Mouse (Mus musculus) forebrain, embryonic 13.5 days (tissue): ENCODE measurements around the gene Rps18. TPM values are rescaled to one million over a fixed set of nuclear protein-coding genes. Genes with fewer than 3 reads are reported as not detected.
A peak's percentile ranks its signal among the peaks of the same experiment; 100 is the strongest.
"Not testable (repeated sequence)": the region's sequence is repeated elsewhere in the genome, so short reads cannot be mapped to it uniquely, and the experiment has no call there.

ENCODE experiments used
- ATAC-seq: fragments of 200-750 bp; cut with Nextera tagmentation; 2 replicates; pipeline ENCODE4 v1.8.0; 2017
- H3K27ac ChIP-seq: fragments of 300-500 bp; sonication (generic); 2 replicates; pipeline ENCODE4 v1.5.1; 2015; ENCODE audit warnings: inconsistent platforms, mild to moderate bottlenecking, moderate library complexity
- H3K27me3 ChIP-seq: fragments of 300-500 bp; sonication (generic); 2 replicates; pipeline ENCODE4 v1.6.1; 2015; ENCODE audit warnings: mild to moderate bottlenecking, inconsistent platforms
- H3K36me3 ChIP-seq: fragments of 300-500 bp; sonication (generic); 2 replicates; pipeline ENCODE4 v1.6.1; 2015; ENCODE audit warnings: mild to moderate bottlenecking, inconsistent platforms; ENCODE audit not compliant: poor library complexity, severe bottlenecking
- H3K4me1 ChIP-seq: fragments of 300-500 bp; sonication (generic); 2 replicates; pipeline ENCODE4 v1.6.1; 2015; ENCODE audit warnings: inconsistent platforms
- H3K4me2 ChIP-seq: fragments of 300-500 bp; sonication (generic); 2 replicates; pipeline ENCODE4 v1.6.1; 2015; ENCODE audit warnings: inconsistent platforms, mild to moderate bottlenecking, moderate library complexity
- H3K4me3 ChIP-seq: fragments of 300-500 bp; sonication (generic); 2 replicates; pipeline ENCODE4 v1.5.1; 2015; ENCODE audit warnings: mild to moderate bottlenecking, inconsistent platforms
- H3K9ac ChIP-seq: fragments of 300-500 bp; sonication (generic); 2 replicates; pipeline ENCODE4 v1.6.1; 2015; ENCODE audit warnings: mild to moderate bottlenecking, inconsistent platforms
- H3K9me3 ChIP-seq: fragments of 300-500 bp; sonication (generic); replicated peaks from 2 replicates; pipeline ENCODE4 v1.6.1; 2016; ENCODE audit warnings: inconsistent platforms
- WGBS: fragments of 180-500 bp; shearing (Covaris S2); methylation state at CpG from one replicate; pipeline ENCODE4 v1.1.7; 2015; 5-methylcytosine and 5-hydroxymethylcytosine counted together
- polyA plus RNA-seq: library from polyadenylated mRNA; unstranded; fragments of >200 nt; fragmentation: Nextera tagmentation; extraction: Ambion mirVana; gene quantifications from 2 replicates; pipeline ENCODE4 v1.2.1, GENCODE M21; 2015

Rps18 gene
- polyA plus RNA-seq, 1 experiment from 2014 or later, result 1,184 TPM

DNA sequence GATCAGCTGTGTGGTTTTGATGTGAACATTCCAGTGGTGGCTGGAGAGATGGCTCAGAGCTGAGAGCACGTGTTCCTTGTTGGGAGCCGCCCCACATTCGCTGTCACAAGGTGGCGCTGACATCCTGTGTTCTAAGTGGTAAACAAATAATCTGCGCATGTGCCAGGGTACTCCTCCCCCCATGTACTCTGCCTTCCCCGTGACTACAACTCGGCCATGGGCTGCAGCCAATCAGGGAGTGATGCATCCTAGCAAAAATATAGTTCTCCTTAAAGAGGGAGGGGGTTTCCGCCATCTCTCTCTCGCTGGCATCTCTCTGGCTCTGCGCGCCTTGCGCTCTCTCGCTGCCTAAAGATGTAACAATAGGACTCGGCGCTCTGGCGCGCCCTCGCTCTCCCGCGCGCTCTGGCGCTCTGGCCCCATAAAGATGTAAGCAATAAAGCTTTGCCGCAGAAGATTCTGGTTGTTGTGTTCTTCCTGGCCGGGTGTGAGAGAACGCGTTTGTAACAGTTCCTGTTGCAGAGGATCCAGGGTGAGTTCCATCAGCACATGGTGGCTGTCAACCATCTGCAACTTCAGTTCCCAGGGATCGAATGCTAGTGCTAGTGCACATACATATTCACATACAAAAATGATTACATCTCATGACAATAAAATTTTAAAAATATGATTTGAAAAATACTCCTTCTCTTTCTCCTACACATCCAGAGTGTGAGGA lies 25.6 kb upstream of the Rps18 start:
- Histone ChIP-seq H3K27ac (peak overlapping the region; percentile 94), H3K27me3 (peaks cover 45% of the 10 kb centered on the region), H3K4me2 (peak overlapping the region; percentile 65), H3K4me1 (peaks cover 24% of the 10 kb centered on the region), H3K4me3 (peak overlapping the region; percentile 55), H3K9ac (peak overlapping the region; percentile 75)
- peak; percentile 96 for ATAC-seq
- H3K36me3 ChIP-seq, H3K9me3 ChIP-seq: not testable (repeated sequence)
- under 1% methylated on average over 27 of the region's 27 CpGs for WGBS

GRCm38 (mm10) chr17:33980181-33981035 lies 24.6 kb upstream of the Rps18 start:
- Histone ChIP-seq H3K4me2 (peak overlapping the region; percentile 65), H3K9me3 (no peaks in the 10 kb centered on the region), H3K4me3 (peak overlapping the region; percentile 55), H3K9ac (no peak overlapping the region), H3K27ac (no peak overlapping the region), H3K4me1 (peaks cover 24% of the 10 kb centered on the region), H3K36me3 (no peaks in the 10 kb centered on the region), H3K27me3 (peaks cover 54% of the 10 kb centered on the region)
- no peak for ATAC-seq
- WGBS, result 78% methylated on average over 19 of the region's 19 CpGs

DNA sequence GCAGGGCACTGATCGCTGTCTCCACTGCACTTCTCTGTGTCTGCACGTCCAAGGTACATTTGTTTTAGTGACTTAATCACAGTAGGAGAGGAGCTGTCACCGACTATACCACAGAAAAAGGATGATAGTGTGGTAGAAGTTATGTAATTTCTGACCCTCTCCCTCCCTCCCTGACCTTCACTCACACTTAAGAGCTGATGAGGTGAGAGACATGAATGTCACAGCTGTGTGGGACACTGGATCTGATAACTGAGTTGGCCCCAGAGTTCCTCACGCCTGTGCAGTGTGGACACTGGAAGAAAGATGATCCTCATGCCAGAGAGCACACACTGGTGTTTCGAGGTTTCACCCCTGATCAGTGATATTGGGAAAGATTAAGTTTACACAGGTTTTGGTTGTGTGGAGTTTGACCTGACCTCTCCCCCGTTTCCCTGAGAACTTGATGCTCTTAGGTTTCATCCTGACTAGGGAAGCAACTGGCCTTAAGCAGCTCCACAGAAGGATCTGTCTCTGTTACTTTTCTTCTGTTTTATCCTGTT lies 23.8 kb upstream of the Rps18 start:
- Histone ChIP-seq H3K36me3 (no peaks in the 10 kb centered on the region), H3K9ac (no peak overlapping the region), H3K4me2 (no peak overlapping the region), H3K4me1 (peaks cover 24% of the 10 kb centered on the region), H3K27me3 (peaks cover 55% of the 10 kb centered on the region), H3K9me3 (no peaks in the 10 kb centered on the region), H3K27ac (no peak overlapping the region), H3K4me3 (no peak overlapping the region)
- WGBS, result 76% methylated on average over 6 of the region's 6 CpGs
- no peak for ATAC-seq

GRCm38 (mm10) chr17:33978631-33979031 lies 22.8 kb upstream of the Rps18 start:
- peaks cover 58% of the 10 kb centered on the region for H3K27me3 ChIP-seq
- peak overlapping the region; percentile 31 for H3K4me3 ChIP-seq
- H3K9me3 ChIP-seq, result no peaks in the 10 kb centered on the region
- H3K4me2 ChIP-seq, result peak overlapping the region; percentile 58
- WGBS, result 0% methylated on average over 17 of the region's 17 CpGs
- no peak for ATAC-seq
- peak overlapping the region; percentile 45; the same call in 1 of the 2 replicates for H3K9ac ChIP-seq
- H3K27ac ChIP-seq, result no peak overlapping the region
- no peaks in the 10 kb centered on the region for H3K36me3 ChIP-seq
- H3K4me1 ChIP-seq, result peaks cover 24% of the 10 kb centered on the region

DNA sequence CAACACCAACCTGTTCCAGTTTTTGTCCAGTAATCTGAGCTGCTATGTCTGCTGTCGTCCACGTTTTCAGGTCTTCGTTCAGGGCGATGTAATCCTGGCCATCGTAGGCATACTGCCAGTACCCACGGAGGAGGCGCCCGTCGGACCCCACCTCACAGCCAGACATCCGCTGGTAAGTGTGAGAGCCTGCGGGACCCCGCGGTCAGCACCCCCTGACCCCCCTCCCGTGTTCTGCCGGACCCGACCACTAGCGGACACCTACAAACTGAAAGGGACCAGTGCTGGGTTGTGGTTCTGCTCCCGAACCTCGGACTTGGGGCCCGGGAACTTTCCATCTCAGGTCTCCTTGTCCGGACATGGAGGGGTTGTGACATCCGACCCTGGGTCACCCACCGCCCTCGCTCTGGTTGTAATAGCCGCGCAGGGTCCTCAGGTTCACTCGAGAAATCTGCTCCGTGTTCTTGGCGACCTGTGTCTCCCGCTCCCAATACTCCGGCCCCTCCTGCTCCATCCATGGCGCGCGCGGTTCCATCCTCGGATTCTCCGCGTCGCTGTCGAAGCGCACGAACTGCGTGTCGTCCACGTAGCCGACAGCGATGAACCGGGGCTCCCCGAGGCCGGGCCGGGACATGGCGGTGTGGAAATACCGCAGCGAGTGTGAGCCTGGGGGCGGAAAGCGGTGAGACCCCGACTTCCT lies 22.2 kb upstream of the Rps18 start:
- peak overlapping the region; percentile 58 for H3K4me2 ChIP-seq
- WGBS, result 2% methylated on average over 57 of the region's 57 CpGs
- H3K9ac ChIP-seq, result peak overlapping the region; percentile 45
- H3K27me3 ChIP-seq, result peaks cover 61% of the 10 kb centered on the region
- H3K27ac ChIP-seq, result no peak overlapping the region
- peaks cover 24% of the 10 kb centered on the region for H3K4me1 ChIP-seq
- no peaks in the 10 kb centered on the region for H3K9me3 ChIP-seq
- no peaks in the 10 kb centered on the region for H3K36me3 ChIP-seq
- ATAC-seq, result no peak
- H3K4me3 ChIP-seq, result peak overlapping the region; percentile 31

DNA sequence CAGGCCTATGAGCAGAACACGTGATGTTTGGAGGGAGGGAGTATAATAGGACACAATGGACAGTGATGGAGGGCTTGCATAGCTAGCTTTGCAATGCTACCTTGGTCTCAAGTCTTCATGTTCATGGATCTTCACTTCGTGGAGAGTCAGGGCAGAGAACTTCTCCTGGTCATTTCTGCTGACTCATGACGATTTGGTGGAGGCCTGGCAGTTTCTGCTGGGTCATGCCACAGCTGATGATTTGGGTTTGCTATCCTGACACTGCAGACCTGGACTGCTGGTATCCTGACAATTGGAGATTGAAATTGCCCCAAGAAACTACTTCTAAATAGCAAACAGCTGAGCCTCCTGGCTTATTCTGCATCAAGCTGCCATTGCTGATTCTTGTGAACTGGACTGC lies 17.8 kb upstream of the Rps18 start:
- ATAC-seq, result no peak
- no peak overlapping the region for H3K9ac ChIP-seq
- H3K36me3 ChIP-seq, result no peaks in the 10 kb centered on the region
- H3K4me3 ChIP-seq, result no peak overlapping the region
- no peak overlapping the region for H3K27ac ChIP-seq
- peaks cover 8% of the 10 kb centered on the region for H3K4me1 ChIP-seq
- H3K4me2 ChIP-seq, result no peak overlapping the region
- WGBS, result 68% methylated on average over 3 of the region's 3 CpGs
- H3K27me3 ChIP-seq, result peaks cover 48% of the 10 kb centered on the region
- no peaks in the 10 kb centered on the region; the same call in 1 of the 2 replicates for H3K9me3 ChIP-seq

- Histone ChIP-seq H3K4me2 (no peak overlapping the region), H3K9ac (peak overlapping the region; percentile 21; the same call in 1 of the 2 replicates), H3K27me3 (peaks cover 40% of the 10 kb centered on the region), H3K36me3 (no peaks in the 10 kb centered on the region), H3K4me3 (no peak overlapping the region), H3K27ac (no peak overlapping the region), H3K9me3 (no peaks in the 10 kb centered on the region; the same call in 1 of the 2 replicates), H3K4me1 (no peaks in the 10 kb centered on the region)
- no peak for ATAC-seq
- 24% methylated on average over 1 of the region's 1 CpGs for WGBS
Measured at GRCm38 (mm10) chr17:33972691-33973090, 16.9 kb upstream of the Rps18 start.

- no peak overlapping the region for H3K4me3 ChIP-seq
- WGBS, result 79% methylated on average over 4 of the region's 4 CpGs
- no peak overlapping the region for H3K27ac ChIP-seq
- peaks cover 17% of the 10 kb centered on the region for H3K36me3 ChIP-seq
- H3K4me1 ChIP-seq, result no peaks in the 10 kb centered on the region
- peaks cover 15% of the 10 kb centered on the region for H3K27me3 ChIP-seq
- no peak overlapping the region for H3K9ac ChIP-seq
- H3K9me3 ChIP-seq, result no peaks in the 10 kb centered on the region; the same call in 1 of the 2 replicates
- no peak for ATAC-seq
- H3K4me2 ChIP-seq, result no peak overlapping the region
Measured at GRCm38 (mm10) chr17:33969394-33969793, 13.6 kb upstream of the Rps18 start.

DNA sequence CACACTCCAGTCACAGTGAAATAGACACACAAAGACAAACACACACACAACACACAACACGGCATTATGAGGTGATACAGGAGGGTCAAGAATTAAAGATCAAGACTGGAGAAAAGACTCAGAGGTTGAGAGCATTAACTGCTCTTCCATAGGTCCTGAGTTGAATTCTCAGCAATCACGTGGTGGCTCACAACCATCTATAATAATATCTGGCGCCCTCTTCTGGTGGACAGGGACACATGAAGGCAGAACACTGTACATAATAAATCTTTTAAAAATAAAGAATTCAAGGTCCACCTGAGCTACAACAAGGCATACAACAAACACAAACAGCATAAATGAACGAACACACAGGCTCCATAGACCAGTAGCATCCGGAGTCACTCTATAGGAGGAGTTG lies 13.1 kb upstream of the Rps18 start:
- no peak overlapping the region for H3K9ac ChIP-seq
- H3K27me3 ChIP-seq, result peaks cover 13% of the 10 kb centered on the region; the same call in 1 of the 2 replicates
- ATAC-seq, result peak; percentile 48
- H3K4me3 ChIP-seq, result no peak overlapping the region
- 32% methylated on average over 5 of the region's 5 CpGs for WGBS
- peaks cover 19% of the 10 kb centered on the region for H3K36me3 ChIP-seq
- H3K27ac ChIP-seq, result no peak overlapping the region
- H3K9me3 ChIP-seq, result no peaks in the 10 kb centered on the region; the same call in 1 of the 2 replicates
- H3K4me1 ChIP-seq, result no peaks in the 10 kb centered on the region
- no peak overlapping the region for H3K4me2 ChIP-seq

DNA sequence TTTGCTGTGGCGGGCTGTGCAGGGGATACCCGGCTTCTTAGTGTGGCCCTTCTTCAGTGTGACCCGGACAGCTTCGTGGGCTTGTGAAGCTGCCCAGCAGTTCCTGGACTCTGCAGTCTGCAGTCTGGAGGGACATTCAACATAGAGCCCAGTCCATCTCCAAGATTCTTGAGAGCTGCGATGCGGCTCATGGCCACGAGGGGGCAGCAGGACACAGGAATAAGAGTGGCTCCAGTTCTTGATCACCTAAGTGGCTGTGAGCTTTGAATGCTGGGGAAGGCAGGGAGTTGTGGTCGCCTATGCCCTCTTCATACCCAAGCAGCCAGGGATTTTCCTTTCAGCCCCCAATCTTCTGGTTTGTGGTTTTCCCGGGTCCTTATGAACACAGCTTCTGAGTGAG lies 12.7 kb upstream of the Rps18 start:
- peak; percentile 80 for ATAC-seq
- 6% methylated on average over 9 of the region's 9 CpGs for WGBS
- Histone ChIP-seq H3K4me1 (no peaks in the 10 kb centered on the region), H3K9me3 (no peaks in the 10 kb centered on the region; the same call in 1 of the 2 replicates), H3K27me3 (peaks cover 13% of the 10 kb centered on the region; the same call in 1 of the 2 replicates), H3K9ac (no peak overlapping the region), H3K36me3 (peaks cover 23% of the 10 kb centered on the region), H3K27ac (no peak overlapping the region), H3K4me2 (no peak overlapping the region), H3K4me3 (no peak overlapping the region)

GRCm38 (mm10) chr17:33965846-33966550 lies 10.2 kb upstream of the Rps18 start:
- peaks cover 48% of the 10 kb centered on the region for H3K36me3 ChIP-seq
- 92% methylated on average over 16 of the region's 16 CpGs for WGBS
- no peak overlapping the region for H3K4me2 ChIP-seq

More at GRCm38 (mm10) chr17:33965846-33966550, 10.2 kb upstream of the Rps18 start:
- no peaks in the 10 kb centered on the region for H3K4me1 ChIP-seq
- no peak for ATAC-seq
- no peaks in the 10 kb centered on the region; the same call in 1 of the 2 replicates for H3K9me3 ChIP-seq
- H3K4me3 ChIP-seq, result no peak overlapping the region
- H3K27ac ChIP-seq, result no peak overlapping the region
- no peaks in the 10 kb centered on the region for H3K27me3 ChIP-seq
- H3K9ac ChIP-seq, result no peak overlapping the region
